Mouse (Mus musculus) E14TG2a.4 (cell line): ENCODE measurements at regions not wholly inside any gene's neighbourhood (a gene's known extent, or its start where the extent isn't known, plus 50 kb on each side); places are given as distances from the start of the nearest gene placed in this dataset.

ENCODE experiments used
- CTCF ChIP-seq: conservative IDR thresholded peaks from 2 replicates; pipeline ENCODE4 v1.5.1; 2014; ENCODE audit warnings: low read length
- NANOG ChIP-seq: IDR thresholded peaks from 2 replicates; pipeline ENCODE4 v1.6.1; 2014; ENCODE audit warnings: borderline replicate concordance, low read length, mixed read lengths
- POU5F1 ChIP-seq: IDR thresholded peaks from 2 replicates; pipeline ENCODE4 v1.6.1; 2014; ENCODE audit warnings: low read length, borderline replicate concordance

DNA sequence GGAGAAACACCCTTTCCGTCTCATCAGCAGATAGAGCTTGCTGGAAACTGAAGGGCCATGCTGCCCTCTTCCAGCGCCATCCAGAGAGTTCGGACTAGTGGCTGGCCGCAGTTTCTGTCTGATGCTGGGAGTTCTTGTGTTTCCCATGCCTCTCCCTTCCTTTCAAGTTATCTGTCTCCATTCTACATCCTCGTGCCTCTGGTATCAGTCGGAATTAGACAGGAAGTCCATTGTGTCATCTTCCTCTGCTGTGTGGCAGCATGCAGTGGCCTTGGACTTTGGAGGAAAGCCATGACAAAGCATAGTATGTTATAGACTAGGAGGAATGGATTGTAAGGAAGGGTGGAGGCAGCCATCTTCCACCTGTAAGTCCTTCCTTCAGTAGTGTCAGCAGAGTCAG, 201.4 kb downstream of the Tex29 start:
- TF ChIP-seq CTCF, result no peak
- TF ChIP-seq POU5F1, result no peak
- no peak for TF ChIP-seq NANOG
